Mouse (Mus musculus) hindbrain, embryonic 10.5 days (tissue): Measurements from ENCODE around the gene Dcaf10. TPM values are rescaled to one million over a fixed set of nuclear protein-coding genes. Genes with fewer than 3 reads are reported as not detected.

Experiments used
- DNase-seq: peaks from one replicate; pipeline ENCODE4 v3.0.0-alpha.2; 2017; ENCODE audit warnings: low spot score
- H3K27ac ChIP-seq: fragments of 300-500 bp; sonication (generic); 2 replicates; pipeline ENCODE4 v1.5.1; 2016; ENCODE audit warnings: mild to moderate bottlenecking, moderate library complexity
- H3K27me3 ChIP-seq: fragments of 300-500 bp; sonication (generic); 2 replicates; pipeline ENCODE4 v1.6.1; 2016; ENCODE audit warnings: mild to moderate bottlenecking; ENCODE audit not compliant: poor library complexity, insufficient read depth, severe bottlenecking
- H3K36me3 ChIP-seq: fragments of 300-500 bp; sonication (generic); 2 replicates; pipeline ENCODE4 v1.6.1; 2016; ENCODE audit warnings: mild to moderate bottlenecking, moderate library complexity
- H3K4me1 ChIP-seq: fragments of 300-500 bp; sonication (generic); replicated peaks from 2 replicates; pipeline ENCODE4 v1.6.1; 2016; ENCODE audit warnings: mild to moderate bottlenecking
- H3K4me3 ChIP-seq: fragments of 300-500 bp; sonication (generic); 2 replicates; pipeline ENCODE4 v1.5.1; 2016; ENCODE audit warnings: mild to moderate bottlenecking, moderate library complexity
- H3K9me3 ChIP-seq: fragments of 300-500 bp; sonication (generic); 2 replicates; pipeline ENCODE4 v1.6.1; 2016; ENCODE audit warnings: mild to moderate bottlenecking, moderate library complexity
- WGBS: fragments of 180-500 bp; shearing (Covaris S2); methylation state at CpG from one replicate; pipeline ENCODE4 v1.1.7; 2016; 5-methylcytosine and 5-hydroxymethylcytosine counted together
- polyA plus RNA-seq: library from polyadenylated mRNA; unstranded; fragments of >200 nt; fragmentation: Nextera tagmentation; extraction: Ambion mirVana; gene quantifications from 2 replicates; pipeline ENCODE4 v1.2.1, GENCODE M21; 2016

Dcaf10 gene
- polyA plus RNA-seq, 1 experiment from 2014 or later, result 10.4 TPM

GRCm38 (mm10) chr4:45413674-45414338, 71.9 kb downstream of the Dcaf10 start:
- H3K27ac ChIP-seq, result no peak overlapping the region
- H3K4me1 ChIP-seq, result peaks cover 21% of the 10 kb centered on the region
- H3K9me3 ChIP-seq, result no peaks in the 10 kb centered on the region
- peaks cover 50% of the 10 kb centered on the region for H3K27me3 ChIP-seq
- DNase-seq, result no peak
- H3K4me3 ChIP-seq, result no peak overlapping the region
- H3K36me3 ChIP-seq, result no peaks in the 10 kb centered on the region
- WGBS, result 83% methylated on average over 9 of the region's 9 CpGs

- Histone ChIP-seq H3K27me3 (peaks cover 44% of the 10 kb centered on the region), H3K4me1 (peaks cover 30% of the 10 kb centered on the region), H3K36me3 (no peaks in the 10 kb centered on the region), H3K4me3 (no peak overlapping the region), H3K27ac (no peak overlapping the region), H3K9me3 (no peaks in the 10 kb centered on the region)
- no peak for DNase-seq
- 69% methylated on average over 7 of the region's 7 CpGs for WGBS
These were observed 74.4 kb downstream of the Dcaf10 start for GRCm38 (mm10) chr4:45416314-45416713.

- Histone ChIP-seq H3K9me3 (no peaks in the 10 kb centered on the region), H3K36me3 (no peaks in the 10 kb centered on the region), H3K27me3 (peaks cover 26% of the 10 kb centered on the region), H3K27ac (peak overlapping the region; percentile 62), H3K4me3 (no peak overlapping the region), H3K4me1 (peaks cover 37% of the 10 kb centered on the region)
- peak; percentile 79 for DNase-seq
- WGBS, result 25% methylated on average over 11 of the region's 11 CpGs
These were observed 76.5 kb downstream of the Dcaf10 start for GRCm38 (mm10) chr4:45418229-45418950.

- DNase-seq, result no peak
- H3K4me3 ChIP-seq, result no peak overlapping the region
- H3K36me3 ChIP-seq, result no peaks in the 10 kb centered on the region
- H3K9me3 ChIP-seq, result no peaks in the 10 kb centered on the region
- WGBS, result 80% methylated on average over 4 of the region's 4 CpGs
- H3K4me1 ChIP-seq, result peaks cover 43% of the 10 kb centered on the region
- H3K27me3 ChIP-seq, result peaks cover 23% of the 10 kb centered on the region
- no peak overlapping the region for H3K27ac ChIP-seq
These were observed 77.2 kb downstream of the Dcaf10 start for GRCm38 (mm10) chr4:45419051-45419450.

GRCm38 (mm10) chr4:45420733-45421132, 78.8 kb downstream of the Dcaf10 start:
- H3K4me1 ChIP-seq, result peaks cover 49% of the 10 kb centered on the region
- 45% methylated on average over 3 of the region's 3 CpGs for WGBS
- no peak overlapping the region for H3K4me3 ChIP-seq
- H3K27me3 ChIP-seq, result peaks cover 20% of the 10 kb centered on the region
- H3K27ac ChIP-seq, result no peak overlapping the region
- no peaks in the 10 kb centered on the region for H3K36me3 ChIP-seq
- no peak for DNase-seq
- H3K9me3 ChIP-seq, result no peaks in the 10 kb centered on the region

GRCm38 (mm10) chr4:45421519-45422260, 79.8 kb downstream of the Dcaf10 start:
- H3K4me3 ChIP-seq, result no peak overlapping the region
- H3K27ac ChIP-seq, result 0 out of 2 replicates have a peak overlapping the region, but pooled peaks have one; percentile 30
- no peaks in the 10 kb centered on the region for H3K9me3 ChIP-seq
- H3K36me3 ChIP-seq, result no peaks in the 10 kb centered on the region
- peaks cover 13% of the 10 kb centered on the region; the same call in 1 of the 2 replicates for H3K27me3 ChIP-seq
- WGBS, result 72% methylated on average over 11 of the region's 11 CpGs
- peaks cover 58% of the 10 kb centered on the region for H3K4me1 ChIP-seq
- no peak for DNase-seq

- WGBS, result 85% methylated on average over 10 of the region's 10 CpGs
- Histone ChIP-seq H3K4me1 (peaks cover 67% of the 10 kb centered on the region), H3K4me3 (no peak overlapping the region), H3K27ac (0 out of 2 replicates have a peak overlapping the region, but pooled peaks have one; percentile 23), H3K9me3 (no peaks in the 10 kb centered on the region), H3K36me3 (no peaks in the 10 kb centered on the region), H3K27me3 (peaks cover 10% of the 10 kb centered on the region; the same call in 1 of the 2 replicates)
- no peak for DNase-seq
These were observed 80.7 kb downstream of the Dcaf10 start for GRCm38 (mm10) chr4:45422640-45423039.

- DNase-seq, result no peak
- WGBS, result 26% methylated on average over 8 of the region's 8 CpGs
- Histone ChIP-seq H3K36me3 (no peaks in the 10 kb centered on the region), H3K4me1 (peaks cover 67% of the 10 kb centered on the region), H3K27ac (peak overlapping the region; percentile 19), H3K4me3 (no peak overlapping the region), H3K9me3 (no peaks in the 10 kb centered on the region), H3K27me3 (peaks cover 13% of the 10 kb centered on the region; the same call in 1 of the 2 replicates)
These were observed 81.5 kb downstream of the Dcaf10 start for GRCm38 (mm10) chr4:45423406-45423805.

DNA sequence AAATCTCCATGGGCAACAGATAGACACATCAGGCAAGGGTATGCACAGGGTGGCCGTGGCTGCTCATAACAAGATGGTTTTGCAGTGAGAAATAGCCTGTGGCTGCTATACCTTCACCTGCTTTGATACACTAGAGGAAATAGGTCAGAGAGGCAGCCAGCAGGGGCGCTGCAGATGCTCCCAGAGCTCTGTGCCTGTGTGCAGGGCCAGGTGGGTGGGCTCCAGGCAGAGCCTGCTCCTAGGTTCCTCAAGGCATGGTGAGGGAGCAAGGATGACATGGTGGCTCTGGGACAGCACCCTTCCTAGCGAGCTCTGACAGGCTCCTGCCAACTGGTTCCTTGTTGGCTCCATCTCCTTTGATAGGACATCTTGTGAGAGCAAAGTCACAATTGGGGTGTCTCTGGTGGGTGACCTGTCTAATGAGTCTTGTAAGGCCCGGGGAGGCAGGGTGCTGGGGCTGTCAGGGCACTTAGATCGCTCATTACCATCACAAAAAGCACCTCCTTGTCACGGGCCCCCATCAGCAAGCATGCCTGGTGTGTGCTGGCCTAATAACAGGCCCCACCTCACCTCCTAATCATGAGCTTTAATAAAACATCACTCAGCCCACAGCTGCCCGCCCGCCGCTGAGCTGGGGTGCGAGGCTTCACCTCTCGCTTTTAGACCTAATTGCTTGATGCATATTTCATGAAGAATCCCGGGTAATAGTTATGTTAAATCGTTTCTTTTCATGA, 85.0 kb downstream of the Dcaf10 start:
- Histone ChIP-seq H3K9me3 (no peaks in the 10 kb centered on the region), H3K4me1 (peaks cover 55% of the 10 kb centered on the region), H3K36me3 (no peaks in the 10 kb centered on the region; the same call in 1 of the 2 replicates), H3K4me3 (no peak overlapping the region), H3K27ac (peak overlapping the region; percentile 19; the same call in 1 of the 2 replicates), H3K27me3 (peaks cover 8% of the 10 kb centered on the region; the same call in 1 of the 2 replicates)
- 62% methylated on average over 13 of the region's 13 CpGs for WGBS
- peak; percentile 34 for DNase-seq

Other genes starting within 250 kb of the Dcaf10 start
- gene Tomm5, start 234.0 kb upstream of the Dcaf10 start, polyA plus RNA-seq, result 204 and 213 TPM in 2 replicates
- 1.5 and 1.8 TPM in 2 replicates for gene Frmpd1, start 157.2 kb upstream of the Dcaf10 start, polyA plus RNA-seq
- 19.7 and 22.1 TPM in 2 replicates for gene Trmt10b, start 45.0 kb upstream of the Dcaf10 start, polyA plus RNA-seq
- gene Exosc3, start 631 bp downstream of the Dcaf10 start, polyA plus RNA-seq, result 92.8 and 111 TPM in 2 replicates
- gene Slc25a51, start 66.7 kb downstream of the Dcaf10 start, polyA plus RNA-seq, result 77.6 and 79.9 TPM in 2 replicates
- gene Shb, start 190.4 kb downstream of the Dcaf10 start, polyA plus RNA-seq, result 3.2 and 3.7 TPM in 2 replicates